Mouse (Mus musculus) left cerebral cortex, adult 9 months (tissue): ENCODE results near the gene Gm8909.
"Not testable (repeated sequence)": the region's sequence is repeated elsewhere in the genome, so short reads cannot be mapped to it uniquely, and the experiment has no call there.

Experiments
- DNase-seq, 2 experiments: peaks; one replicate each; pipeline ENCODE4 v3.0.0; 2022; ENCODE audit warnings: low spot score in 2 of 2

Gene Gm8909

GRCm38 (mm10) chr17:36161129-36162051 is 6.9 kb downstream of the Gm8909 start:
- DNase-seq = no peak

DNA sequence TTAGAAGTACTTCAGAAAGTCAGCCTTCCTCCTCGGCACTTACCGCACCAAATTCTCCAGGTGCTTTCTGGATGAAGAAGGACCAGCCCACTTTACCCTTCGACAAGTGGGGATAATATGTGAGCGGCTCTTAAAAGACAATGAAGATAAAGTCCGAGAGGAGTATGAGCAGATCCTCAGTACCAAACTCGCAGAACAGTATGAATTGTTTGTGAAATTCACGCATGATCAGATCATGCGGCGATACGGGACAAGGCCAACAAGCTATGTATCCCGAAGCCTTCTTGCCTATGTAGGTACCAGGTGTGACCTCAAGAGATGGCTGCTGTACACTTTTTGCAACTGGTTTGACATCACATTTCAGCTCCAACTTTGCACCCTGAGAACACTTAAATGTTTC is 10.1 kb downstream of the Gm8909 start:
- not testable (repeated sequence) for DNase-seq

- DNase-seq = not testable (repeated sequence)
These were observed 10.6 kb downstream of the Gm8909 start for GRCm38 (mm10) chr17:36157782-36158181.

DNA sequence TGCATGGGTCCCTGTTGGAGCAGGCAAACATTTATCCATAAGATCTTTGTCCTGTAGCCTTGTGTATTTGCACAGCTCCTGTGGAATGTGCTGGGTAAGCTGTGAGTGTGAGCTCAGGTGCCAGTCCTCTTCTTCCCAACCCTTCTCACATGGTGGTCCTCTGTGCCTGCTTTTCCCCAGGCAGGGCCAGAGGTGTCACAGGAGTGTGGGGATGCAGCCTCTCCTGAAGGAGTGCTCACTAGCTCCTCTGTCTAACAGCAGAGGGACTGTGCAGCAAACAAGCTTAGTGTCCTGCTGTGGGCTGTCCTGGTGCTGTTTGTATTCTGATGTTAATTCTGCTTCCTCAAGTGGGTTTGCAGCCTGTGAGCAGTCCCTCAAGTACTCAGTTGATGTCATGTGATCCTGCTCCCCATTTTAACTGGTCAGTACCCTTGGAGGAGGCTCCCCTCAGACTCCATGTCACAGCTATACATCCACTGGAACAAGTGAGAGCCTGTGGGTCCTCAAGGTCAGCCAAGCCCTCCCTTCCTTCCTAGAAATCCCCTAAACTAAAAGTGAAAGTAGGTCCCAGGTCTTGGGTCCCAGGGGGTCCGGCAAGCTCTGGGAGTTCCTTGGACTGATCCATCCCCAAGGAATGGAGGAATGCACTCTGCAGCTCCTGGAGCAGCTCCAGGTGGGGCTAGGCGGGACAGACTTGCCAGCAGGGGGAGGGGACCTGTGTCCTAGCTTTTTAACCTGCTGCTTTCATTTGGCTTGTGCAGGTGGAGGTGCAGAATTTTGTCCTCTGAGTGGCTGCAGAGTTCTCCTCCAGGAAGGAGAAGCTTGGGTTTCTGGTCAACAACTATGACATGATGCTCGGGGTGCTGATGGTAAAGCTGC is 13.8 kb downstream of the Gm8909 start:
- no peak for DNase-seq

- not testable (repeated sequence) for DNase-seq
These were observed 17.1 kb downstream of the Gm8909 start for GRCm38 (mm10) chr17:36151200-36151599.

DNA sequence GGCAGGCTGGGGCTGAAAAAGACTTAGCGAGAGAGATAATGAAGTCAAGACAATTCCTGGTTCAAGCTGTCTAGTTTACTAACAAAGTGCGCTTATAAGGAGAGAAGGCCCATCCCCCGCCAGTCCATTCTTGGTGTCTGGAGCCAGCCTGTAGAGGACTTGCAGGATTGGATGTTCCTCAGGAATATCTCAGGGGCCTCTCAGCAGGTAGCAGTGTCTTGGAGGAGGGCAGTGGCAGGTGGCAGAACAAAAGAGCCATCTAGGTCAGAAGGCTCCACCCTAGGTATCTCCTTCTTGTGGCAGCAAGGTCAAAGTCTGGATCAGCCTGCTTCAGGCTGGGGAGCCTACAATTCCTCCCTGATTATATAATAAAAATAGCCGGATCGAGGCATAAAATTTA is 19.9 kb downstream of the Gm8909 start:
- not testable (repeated sequence) for DNase-seq

GRCm38 (mm10) chr17:36146937-36147336 is 21.4 kb downstream of the Gm8909 start:
- not testable (repeated sequence) for DNase-seq

DNA sequence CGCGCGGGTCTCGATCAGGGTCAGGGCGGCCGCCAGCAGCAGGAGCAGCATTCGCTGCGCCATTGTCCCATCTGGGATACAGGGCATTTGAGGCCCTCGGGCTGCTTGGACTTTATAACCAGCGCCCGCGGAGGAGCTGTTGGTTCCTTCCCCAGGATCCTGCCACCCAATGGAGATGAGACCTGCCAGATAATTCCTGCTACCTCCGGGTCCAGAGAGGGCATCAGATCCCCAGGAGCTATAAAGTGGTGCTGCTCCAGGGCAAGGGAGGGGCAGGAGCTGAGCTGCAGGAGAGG is 22.5 kb downstream of the Gm8909 start:
- not testable (repeated sequence) for DNase-seq

GRCm38 (mm10) chr17:36145111-36145860 is 23.1 kb downstream of the Gm8909 start:
- DNase-seq = no peak

GRCm38 (mm10) chr17:36136299-36136848 is 32.0 kb downstream of the Gm8909 start:
- not testable (repeated sequence) for DNase-seq

DNA sequence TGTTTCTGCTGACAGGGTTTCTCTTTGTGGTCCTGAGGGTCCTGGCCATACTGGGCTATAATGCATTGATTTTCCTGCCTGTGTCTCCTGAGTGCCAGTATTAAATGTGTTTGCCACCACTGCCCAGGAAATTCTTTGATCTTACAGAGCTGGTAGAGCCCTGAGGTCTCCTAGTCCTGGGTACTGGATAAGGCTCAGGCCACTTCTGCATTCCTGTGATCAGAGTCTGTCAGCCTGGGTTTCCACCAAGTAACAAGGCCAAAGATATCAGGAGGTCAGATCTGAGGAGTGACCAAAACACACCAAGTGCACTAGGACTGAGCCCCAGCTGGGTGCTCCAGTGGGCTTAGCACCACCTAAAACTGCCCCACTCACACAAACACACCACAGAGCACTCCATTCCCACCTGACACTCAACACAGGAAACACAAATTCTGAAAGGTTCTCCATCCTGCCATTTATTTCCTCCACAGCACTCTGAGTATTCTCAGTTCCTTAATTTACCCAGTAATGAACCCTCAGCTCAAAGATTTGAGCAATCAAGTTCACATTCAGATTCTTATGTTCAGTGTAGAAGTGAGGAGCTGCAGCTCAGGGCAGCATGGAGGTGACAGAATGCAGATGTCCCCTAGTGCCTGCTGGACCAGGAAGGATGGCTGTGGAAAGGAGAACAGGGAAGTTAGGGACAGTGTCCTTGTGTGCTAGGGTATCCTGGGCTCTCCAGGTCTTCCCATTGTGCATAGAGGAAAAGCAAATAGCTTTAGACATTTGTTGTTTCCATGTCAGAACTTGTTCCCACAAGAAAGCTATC is 32.7 kb downstream of the Gm8909 start:
- not testable (repeated sequence) for DNase-seq

GRCm38 (mm10) chr17:36131516-36132265 is 36.6 kb downstream of the Gm8909 start:
- no peak for DNase-seq

GRCm38 (mm10) chr17:36128968-36129817 is 39.1 kb downstream of the Gm8909 start, which contains the start of gene Gm7030:
Gm7030 (minus strand) TSS chr17:36129425.
- DNase-seq = not testable (repeated sequence)

DNA sequence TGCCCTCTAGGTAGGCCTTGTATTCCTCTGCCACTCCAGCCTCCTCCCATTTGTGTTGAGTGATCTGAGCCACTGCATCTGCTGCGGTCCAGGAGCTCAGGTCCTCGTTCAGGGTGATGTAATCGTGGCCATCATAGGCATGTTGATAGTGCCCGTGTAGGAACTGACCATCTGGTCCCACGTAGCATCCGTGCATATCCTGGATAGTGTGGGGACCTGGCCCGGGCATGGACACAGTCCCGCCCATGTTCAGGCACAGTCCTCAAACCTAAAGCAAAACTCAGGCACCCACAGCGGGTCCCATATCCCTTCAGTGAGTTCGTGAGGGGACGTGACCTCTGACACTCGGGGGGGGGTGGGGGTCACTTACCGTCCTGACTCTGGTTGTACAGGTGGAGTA is 39.8 kb downstream of the Gm8909 start:
- DNase-seq = not testable (repeated sequence)

GRCm38 (mm10) chr17:36124111-36124510 is 44.2 kb downstream of the Gm8909 start:
- not testable (repeated sequence) for DNase-seq

DNA sequence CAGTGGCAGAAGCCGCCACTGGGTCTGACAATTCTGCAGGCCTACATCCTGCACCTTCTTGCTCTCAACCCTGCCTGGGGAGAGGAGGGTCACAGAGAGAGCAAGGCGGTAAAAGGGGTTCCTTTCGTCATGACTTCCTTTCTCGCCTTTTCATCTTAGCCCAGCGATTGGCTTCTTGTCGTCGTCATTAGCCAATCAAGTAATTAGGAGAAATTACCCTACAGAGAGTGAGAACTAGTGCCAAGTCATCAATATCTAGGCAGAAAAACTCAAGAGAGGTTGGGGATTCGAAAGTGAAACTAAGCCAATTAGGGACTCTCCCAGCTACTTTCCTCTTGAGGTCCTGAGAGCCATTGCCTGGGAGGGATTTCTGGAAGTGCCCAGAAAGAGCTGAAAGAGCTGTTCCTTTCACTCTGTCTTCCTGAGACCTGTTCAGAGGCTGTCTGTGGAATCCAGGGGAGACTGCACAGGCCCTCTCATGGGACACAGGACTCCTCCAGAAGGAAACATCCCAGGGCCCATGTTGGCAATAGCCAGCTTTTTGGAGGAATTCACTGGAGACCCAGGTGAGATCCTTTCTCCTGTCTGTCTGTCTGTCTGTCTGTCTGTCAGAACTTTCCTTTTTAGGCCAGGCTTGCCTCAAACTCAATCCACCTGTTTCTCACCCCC is 46.9 kb downstream of the Gm8909 start, which contains the start of gene Gm19684:
Gene Gm19684 (plus strand): TSS at position 327 of the 669 bp plus-strand sequence.
- DNase-seq = peak; percentile 47 to 65

DNA sequence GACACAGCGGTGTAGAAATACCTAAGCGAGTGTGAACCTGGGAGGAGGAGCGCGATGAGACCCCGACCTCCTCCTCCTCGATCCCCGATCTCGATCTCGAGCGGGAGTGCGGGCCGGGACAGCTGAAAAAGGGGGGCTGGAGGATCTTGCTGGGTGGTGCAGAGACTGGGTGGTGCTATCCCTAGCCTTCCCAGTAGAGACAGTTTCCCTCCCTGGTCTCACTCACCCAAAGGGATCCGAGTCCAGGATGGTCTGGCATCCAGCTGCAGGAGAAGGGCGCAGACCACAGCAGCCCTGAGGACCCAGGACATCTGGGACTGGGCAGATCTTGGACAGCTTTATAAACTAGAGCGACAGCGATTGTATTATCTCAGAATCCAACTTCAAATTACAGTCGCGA is 47.5 kb downstream of the Gm8909 start:
- not testable (repeated sequence) for DNase-seq

GRCm38 (mm10) chr17:36116545-36116944 is 51.8 kb downstream of the Gm8909 start:
- not testable (repeated sequence) for DNase-seq
